Mouse (Mus musculus) left cerebral cortex, postnatal 10 days (tissue): ENCODE results near the gene Olfr463. TPM values are rescaled to one million over a fixed set of nuclear protein-coding genes. Genes with fewer than 3 reads are reported as not detected.
"Not testable (repeated sequence)": the region's sequence is repeated elsewhere in the genome, so short reads cannot be mapped to it uniquely, and the experiment has no call there.

Experiments
- DNase-seq, 2 experiments: peaks; one replicate each; pipeline ENCODE4 v3.0.0; 2021 to 2022; ENCODE audit warnings: low spot score in 2 of 2, mixed read lengths in 1 of 2; ENCODE audit errors: extremely low spot score in 1 of 2
- intact Hi-C: fragments of 180-260 bp; cut with DNase I; formaldehyde crosslinking; loops from one replicate; pipeline ENCODE4 v1.15.1; 2025
- total RNA-seq, 2 experiments: library from RNA; stranded (reverse); gene quantifications; 2 replicates each; pipeline ENCODE4 v1.2.3; 2021

Olfr463 gene
- not detected for total RNA-seq

DNA sequence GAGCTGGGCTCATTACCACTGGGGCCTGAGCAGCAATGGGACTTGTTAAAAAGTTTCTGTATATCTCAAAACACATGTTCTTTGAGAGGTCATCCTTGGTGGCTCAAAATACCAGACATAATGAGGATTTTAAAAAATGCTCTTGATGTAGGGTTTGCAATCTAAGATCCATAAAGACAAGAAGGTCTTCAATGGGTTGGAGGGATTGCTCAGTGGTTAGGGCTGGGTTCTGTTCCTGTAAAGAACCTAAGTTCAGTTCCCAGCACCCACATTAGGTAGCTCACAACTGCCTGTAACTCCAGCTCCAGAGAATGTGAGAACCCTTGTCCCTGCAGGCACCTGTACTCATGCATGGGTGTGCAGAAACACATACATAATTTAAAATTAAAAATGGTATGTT lies at the start of gene Olfr463:
TSS of gene Olfr463 (minus strand) at position 101 of the 400 bp plus-strand sequence.
- intact Hi-C loops = no loop called here
- DNase-seq = no peak

DNA sequence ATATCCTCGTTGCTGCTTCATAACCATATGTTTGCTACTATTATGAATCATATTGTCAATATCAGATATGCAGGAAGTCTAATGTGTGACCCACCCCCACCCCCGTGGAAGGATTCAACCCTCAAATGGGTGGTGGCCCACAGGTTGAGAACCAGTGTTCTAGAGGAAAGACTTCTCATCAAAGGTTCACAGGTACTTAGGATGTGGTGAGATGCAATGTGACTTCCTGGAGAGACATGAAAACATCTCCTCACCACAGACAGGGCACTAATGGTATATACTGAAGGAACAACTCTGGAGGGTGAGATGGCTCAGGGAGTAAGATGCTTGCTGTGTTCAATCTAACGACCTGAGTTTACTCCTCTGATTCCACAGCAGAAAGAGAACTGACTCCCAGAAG lies 38.3 kb upstream of the Olfr463 start:
- intact Hi-C loops = no loop called here

GRCm38 (mm10) chr11:87933731-87934130 lies 36.5 kb upstream of the Olfr463 start:
- no peak for DNase-seq
- intact Hi-C loops = no loop called here

More for the DNA sequence above, 38.3 kb upstream of the Olfr463 start:
- no peak for DNase-seq

DNA sequence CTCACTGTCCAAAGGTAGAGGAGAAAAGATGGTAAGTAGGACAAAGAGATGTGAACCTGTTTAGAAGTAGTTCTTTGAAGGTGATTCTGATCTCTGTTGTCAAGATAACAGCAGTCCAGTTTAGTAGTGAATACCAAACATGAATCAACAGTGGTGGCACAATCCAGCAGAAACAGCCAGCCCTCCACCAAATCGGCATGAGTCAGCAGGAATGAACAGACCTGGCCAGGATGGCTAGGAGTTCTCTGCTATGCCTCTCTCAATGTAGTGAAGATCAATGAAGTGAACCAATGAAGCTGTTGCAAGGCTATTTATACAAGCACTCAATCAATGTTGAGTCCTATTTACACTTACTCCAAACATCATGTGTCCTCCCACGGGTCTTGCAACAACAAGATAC lies 33.2 kb upstream of the Olfr463 start:
- DNase-seq = no peak
- intact Hi-C loops = no loop called here

GRCm38 (mm10) chr11:87920966-87921365 lies 23.8 kb upstream of the Olfr463 start, which contains the start of gene Olfr464:
Olfr464 (minus strand) TSS chr11:87920967.
- DNase-seq = no peak
- intact Hi-C loops = no loop called here

DNA sequence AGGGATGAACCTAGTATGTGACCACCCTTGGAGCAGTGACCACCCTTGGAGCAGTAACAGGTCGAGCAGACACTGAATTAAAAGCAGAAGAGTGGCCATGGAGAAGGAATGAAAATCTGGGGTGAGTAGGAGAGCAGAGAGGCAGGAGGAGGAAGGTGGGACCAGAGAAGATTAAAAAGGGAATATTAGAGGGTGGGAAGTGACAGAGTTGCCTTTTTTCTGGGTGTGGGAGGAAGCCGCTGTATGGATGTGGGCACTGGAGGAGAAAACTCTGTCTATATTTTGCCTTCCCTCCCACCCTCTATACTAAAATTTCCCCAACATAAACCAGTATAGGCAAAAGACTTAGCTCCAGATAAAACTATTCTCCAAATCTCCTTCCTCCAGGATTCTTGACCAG lies 23.1 kb upstream of the Olfr463 start:
- intact Hi-C loops = no loop called here
- DNase-seq = no peak

DNA sequence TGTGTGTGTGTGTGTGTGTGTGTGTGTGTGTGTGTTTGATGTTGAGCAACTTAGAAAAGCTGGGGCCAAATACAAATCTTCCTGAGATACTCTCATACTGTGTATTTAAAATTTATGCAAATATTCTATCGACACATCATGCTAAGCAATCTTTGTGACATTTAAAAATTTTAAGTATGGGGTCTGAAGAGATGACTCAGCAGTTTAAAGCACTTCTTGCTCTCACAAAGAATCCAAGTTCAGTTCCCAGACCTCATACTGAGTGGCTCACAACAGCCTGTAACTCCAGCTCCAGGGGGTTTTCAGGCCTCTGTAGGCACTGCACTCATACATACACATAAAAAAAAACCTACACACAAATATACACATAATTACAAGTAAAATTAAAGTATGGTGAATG lies 18.8 kb upstream of the Olfr463 start:
- no peak for DNase-seq
- intact Hi-C loops = no loop called here

DNA sequence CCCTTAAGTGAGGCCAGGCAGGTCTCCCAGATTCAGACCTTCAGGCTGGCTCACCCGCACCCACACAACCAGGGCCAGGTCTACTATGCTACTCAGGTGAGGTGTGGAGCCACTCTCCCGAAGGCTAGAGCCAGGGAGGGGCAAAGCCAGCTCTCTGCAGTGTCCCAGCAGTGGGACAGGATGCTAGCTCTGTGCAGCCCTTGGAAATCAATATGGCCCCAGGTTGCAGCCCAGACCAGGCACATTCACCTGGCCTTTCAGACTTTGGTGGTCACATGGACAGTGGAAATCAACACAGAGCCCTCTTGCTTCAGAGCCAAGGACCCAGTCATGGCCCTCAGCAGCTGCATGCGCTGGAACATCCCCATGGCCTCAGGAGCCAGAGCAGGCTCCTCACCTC lies 7.1 kb upstream of the Olfr463 start:
- intact Hi-C loops = no loop called here

DNA sequence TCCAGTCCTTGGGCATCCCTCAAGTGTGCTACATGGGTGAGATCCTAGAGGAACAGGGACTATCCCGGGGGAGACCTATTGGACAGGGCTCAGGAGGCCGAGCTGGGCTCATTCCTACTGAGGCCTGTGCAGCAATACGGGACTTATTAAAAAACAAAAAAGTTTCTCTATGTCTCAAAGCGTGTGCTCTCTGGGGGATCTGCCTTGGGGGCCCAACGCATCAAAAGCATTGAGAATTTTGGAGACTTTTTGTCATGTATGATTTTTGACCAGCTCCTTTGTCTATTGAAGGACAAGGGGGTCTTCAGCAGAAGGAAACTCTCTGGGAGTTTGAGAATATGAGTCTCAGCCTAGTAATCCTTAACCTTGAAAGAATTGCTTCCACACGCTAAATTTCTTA lies 5.0 kb downstream of the Olfr463 start, which contains the start of gene Olfr462:
TSS of gene Olfr462 (minus strand) at position 101 of the 400 bp plus-strand sequence.
- DNase-seq = no peak
- intact Hi-C loops = no loop called here

More for the DNA sequence above, 7.1 kb upstream of the Olfr463 start:
- DNase-seq = no peak

GRCm38 (mm10) chr11:87884856-87885255 lies 12.3 kb downstream of the Olfr463 start:
- intact Hi-C loops = no loop called here
- DNase-seq = no peak

DNA sequence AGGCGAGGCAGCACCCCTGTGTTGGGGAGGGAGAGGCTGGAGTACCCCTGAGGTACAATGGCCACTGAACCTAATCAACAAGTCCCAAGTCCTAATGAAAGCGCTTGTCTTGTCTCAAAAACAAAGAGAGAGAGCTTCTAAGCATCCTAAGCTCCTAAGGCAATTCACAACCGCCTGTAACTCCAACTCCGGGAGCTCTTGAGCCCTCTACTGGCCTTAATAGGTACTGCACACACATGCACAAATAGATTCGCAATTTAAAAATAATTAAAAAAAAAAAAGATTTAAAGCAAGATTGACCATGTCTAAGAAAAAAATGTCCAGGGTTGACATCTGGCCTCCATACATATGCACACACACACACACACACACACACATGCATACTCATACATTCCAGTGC lies 13.7 kb downstream of the Olfr463 start:
- intact Hi-C loops = no loop called here
- DNase-seq = no peak

- intact Hi-C loops = no loop called here
- no peak for DNase-seq
Observed at GRCm38 (mm10) chr11:87881714-87882113, 15.5 kb downstream of the Olfr463 start.

- intact Hi-C loops = no loop called here
- no peak for DNase-seq
Observed at GRCm38 (mm10) chr11:87879826-87880225, 17.4 kb downstream of the Olfr463 start.

- intact Hi-C loops = no loop called here
- DNase-seq = no peak
Observed at GRCm38 (mm10) chr11:87875436-87875835, 21.8 kb downstream of the Olfr463 start, which contains the start of gene Epx. Epx (minus strand) TSS chr11:87875536.

DNA sequence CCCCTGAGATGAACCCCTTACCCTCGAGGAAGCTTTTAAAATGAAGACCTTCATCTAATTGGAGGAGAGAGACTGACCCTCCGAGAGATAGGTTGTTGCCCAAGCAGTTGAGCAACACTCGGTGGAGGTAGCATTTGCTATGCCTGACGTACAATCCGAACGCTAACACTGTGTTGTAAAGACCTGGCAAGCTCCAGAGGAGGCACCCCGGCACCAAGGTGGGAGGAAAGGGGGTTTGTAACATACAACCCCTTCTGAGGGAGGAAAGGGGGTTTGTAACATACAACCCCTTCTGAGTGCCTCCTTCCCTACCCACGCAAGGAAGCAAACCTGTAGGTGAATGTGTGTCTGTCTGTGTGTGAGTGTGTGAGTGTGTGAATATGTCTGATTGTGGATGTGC lies 25.4 kb downstream of the Olfr463 start:
- no peak for DNase-seq
- intact Hi-C loops = no loop called here

DNA sequence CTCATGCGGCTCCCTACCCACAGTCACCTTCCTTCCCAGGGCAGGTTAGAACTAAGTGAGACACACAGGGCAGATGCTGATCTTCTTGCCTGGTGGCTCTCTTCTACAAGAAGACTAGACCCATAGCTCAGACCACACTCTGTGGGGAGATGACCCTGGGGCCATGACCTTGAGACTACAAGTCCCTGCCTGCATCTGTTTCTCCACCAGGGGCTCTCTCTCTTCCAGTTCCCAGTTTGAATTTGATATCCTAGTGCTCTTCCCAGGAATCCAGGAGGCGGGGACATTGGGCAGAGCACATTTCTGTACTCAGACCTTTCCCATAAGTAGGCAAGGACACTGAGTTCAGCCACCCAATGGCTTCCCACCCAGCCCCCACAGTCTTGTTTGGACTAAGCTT lies 27.1 kb downstream of the Olfr463 start:
- intact Hi-C loops = no loop called here
- no peak for DNase-seq

GRCm38 (mm10) chr11:87866891-87867290 lies 30.3 kb downstream of the Olfr463 start:
- DNase-seq, intact Hi-C loops: not testable (repeated sequence)

GRCm38 (mm10) chr11:87862805-87863204 lies 34.4 kb downstream of the Olfr463 start:
- DNase-seq = no peak
- intact Hi-C loops = no loop called here

DNA sequence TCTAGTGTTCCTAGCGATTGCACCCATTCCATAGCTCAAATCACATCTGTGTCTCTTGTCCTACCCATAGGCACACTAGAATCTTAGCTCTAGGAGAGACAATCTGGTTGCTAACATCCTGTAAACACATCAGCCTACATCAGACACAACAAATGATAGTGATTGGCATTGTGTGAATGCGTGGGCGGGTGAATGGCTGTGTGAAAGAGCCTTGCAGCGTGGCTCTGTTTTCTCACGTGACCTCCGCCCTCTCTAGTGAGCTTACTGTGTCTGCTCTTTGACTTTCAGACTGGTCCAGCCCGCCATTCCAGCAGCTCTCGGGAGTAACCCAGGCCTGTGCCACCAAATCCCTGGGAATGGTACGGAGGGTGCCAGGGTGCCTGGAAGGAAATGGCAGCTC lies 36.8 kb downstream of the Olfr463 start:
- DNase-seq = no peak
- intact Hi-C loops = no loop called here

- DNase-seq = no peak
- intact Hi-C loops = no loop called here
Observed at GRCm38 (mm10) chr11:87859273-87859672, 37.9 kb downstream of the Olfr463 start.

GRCm38 (mm10) chr11:87854550-87854949 lies 42.6 kb downstream of the Olfr463 start:
- no peak for DNase-seq
- intact Hi-C loops = no loop called here
